Mouse (Mus musculus): ENCODE measurements around the gene Fam171b.

Fam171b gene

GRCm38 (mm10) chr2:83893701-83894100 is 81.3 kb downstream of the Fam171b start:
- no peak for DNase-seq (ENCODE audit: low spot score)

- DNase-seq (ENCODE audit: low spot score): no peak
Observed at GRCm38 (mm10) chr2:83901896-83902540, 89.6 kb downstream of the Fam171b start.

- no peak for DNase-seq (ENCODE audit: low spot score)
Observed at GRCm38 (mm10) chr2:83929478-83930088, 117.1 kb downstream of the Fam171b start.
